Mouse (Mus musculus) neural tube, embryonic 11.5 days (tissue): ENCODE data around the gene Fam161a. TPM values are rescaled to one million over a fixed set of nuclear protein-coding genes. Genes with fewer than 3 reads are reported as not detected.

Experiments
- ATAC-seq: fragments of 200-750 bp; cut with Nextera tagmentation; 2 replicates; pipeline ENCODE4 v1.8.0; 2017; ENCODE audit warnings: moderate number of reproducible peaks, mild to moderate bottlenecking, moderate TSS enrichment, moderate library complexity; ENCODE audit not compliant: insufficient read depth, low FRiP score, low TSS enrichment
- DNase-seq: peaks from one replicate; pipeline ENCODE4 v3.0.0-alpha.2; 2015; ENCODE audit warnings: low spot score
- H3K27ac ChIP-seq: fragments of 300-500 bp; sonication (generic); 2 replicates; pipeline ENCODE4 v1.5.1; 2014; ENCODE audit warnings: low read depth, mild to moderate bottlenecking, low read length
- H3K27me3 ChIP-seq: fragments of 300-500 bp; sonication (generic); 2 replicates; pipeline ENCODE4 v1.6.1; 2014; ENCODE audit warnings: mild to moderate bottlenecking, low read length, mixed read lengths; ENCODE audit not compliant: control insufficient read depth, insufficient read depth
- H3K36me3 ChIP-seq: fragments of 300-500 bp; sonication (generic); 2 replicates; pipeline ENCODE4 v1.6.1; 2014; ENCODE audit warnings: mild to moderate bottlenecking, low read length, moderate library complexity, mixed read lengths; ENCODE audit not compliant: control insufficient read depth, insufficient read depth
- H3K4me1 ChIP-seq: fragments of 300-500 bp; sonication (generic); 2 replicates; pipeline ENCODE4 v1.6.1; 2014; ENCODE audit warnings: low read length, mixed read lengths; ENCODE audit not compliant: control insufficient read depth, insufficient read depth
- H3K4me2 ChIP-seq: fragments of 300-500 bp; sonication (generic); 2 replicates; pipeline ENCODE4 v1.6.1; 2014; ENCODE audit warnings: low read depth, mild to moderate bottlenecking, moderate library complexity
- H3K4me3 ChIP-seq: fragments of 300-500 bp; sonication (generic); 2 replicates; pipeline ENCODE4 v1.5.1; 2014; ENCODE audit warnings: low read depth, low read length
- H3K9ac ChIP-seq: fragments of 300-500 bp; sonication (generic); 2 replicates; pipeline ENCODE4 v1.6.1; 2014; ENCODE audit warnings: mild to moderate bottlenecking, low read length
- H3K9me3 ChIP-seq: fragments of 300-500 bp; sonication (generic); 2 replicates; pipeline ENCODE4 v1.6.1; 2016; ENCODE audit warnings: low read length; ENCODE audit not compliant: control insufficient read depth
- WGBS: fragments of 180-500 bp; shearing (Covaris S2); extraction: QIAGEN DNeasy Blood & Tissue Kit; methylation state at CpG from one replicate; pipeline ENCODE4 v1.1.7; 2014; 5-methylcytosine and 5-hydroxymethylcytosine counted together
- polyA plus RNA-seq: library from polyadenylated mRNA; unstranded; fragments of >200 nt; fragmentation: Nextera tagmentation; extraction: Ambion mirVana; gene quantifications from 2 replicates; pipeline ENCODE4 v1.2.1, GENCODE M21; 2014

Fam161a gene
- polyA plus RNA-seq, 1 experiment from 2014 or later = 3.8 TPM

GRCm38 (mm10) chr11:23020116-23020770, 12.9 kb downstream of the Fam161a start:
- Histone ChIP-seq H3K27ac (no peak overlapping the region), H3K36me3 (no peaks in the 10 kb centered on the region), H3K9me3 (no peaks in the 10 kb centered on the region), H3K4me2 (no peak overlapping the region), H3K27me3 (no peaks in the 10 kb centered on the region), H3K4me1 (no peaks in the 10 kb centered on the region), H3K9ac (no peak overlapping the region), H3K4me3 (no peak overlapping the region)
- ATAC-seq = no peak
- no peak for DNase-seq
- 72% methylated on average over 24 of the region's 24 CpGs for WGBS

GRCm38 (mm10) chr11:23020841-23021240, 13.5 kb downstream of the Fam161a start:
- no peak for ATAC-seq
- Histone ChIP-seq H3K27me3 (no peaks in the 10 kb centered on the region), H3K9ac (no peak overlapping the region), H3K9me3 (no peaks in the 10 kb centered on the region), H3K36me3 (no peaks in the 10 kb centered on the region), H3K27ac (no peak overlapping the region), H3K4me2 (no peak overlapping the region), H3K4me3 (no peak overlapping the region), H3K4me1 (no peaks in the 10 kb centered on the region)
- WGBS = 98% methylated on average over 14 of the region's 14 CpGs
- DNase-seq = no peak

DNA sequence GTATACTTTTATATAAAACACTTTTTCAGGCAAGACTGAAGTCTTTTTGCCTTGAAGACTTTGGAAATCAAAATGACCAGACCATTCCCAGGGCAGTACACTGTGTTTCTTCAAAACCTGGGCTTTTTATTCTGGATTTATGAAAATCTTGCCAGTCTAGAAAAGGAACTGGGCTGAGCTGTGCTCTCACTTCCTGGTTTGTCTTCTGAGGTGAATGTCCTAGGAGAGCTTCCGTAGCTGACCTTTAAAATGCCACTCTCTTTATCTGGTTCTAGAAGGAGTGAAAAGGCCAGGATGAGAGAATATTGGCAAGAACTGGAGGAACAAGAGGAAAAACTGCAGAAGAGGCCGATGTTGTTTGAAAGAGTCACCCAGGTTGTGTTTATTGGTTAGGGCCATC, 15.8 kb downstream of the Fam161a start:
- Histone ChIP-seq H3K36me3 (no peaks in the 10 kb centered on the region), H3K27ac (no peak overlapping the region), H3K9me3 (no peaks in the 10 kb centered on the region), H3K27me3 (no peaks in the 10 kb centered on the region), H3K4me3 (no peak overlapping the region), H3K4me2 (no peak overlapping the region), H3K9ac (no peak overlapping the region), H3K4me1 (no peaks in the 10 kb centered on the region)
- no peak for ATAC-seq
- DNase-seq = no peak
- WGBS = 93% methylated on average over 2 of the region's 2 CpGs

DNA sequence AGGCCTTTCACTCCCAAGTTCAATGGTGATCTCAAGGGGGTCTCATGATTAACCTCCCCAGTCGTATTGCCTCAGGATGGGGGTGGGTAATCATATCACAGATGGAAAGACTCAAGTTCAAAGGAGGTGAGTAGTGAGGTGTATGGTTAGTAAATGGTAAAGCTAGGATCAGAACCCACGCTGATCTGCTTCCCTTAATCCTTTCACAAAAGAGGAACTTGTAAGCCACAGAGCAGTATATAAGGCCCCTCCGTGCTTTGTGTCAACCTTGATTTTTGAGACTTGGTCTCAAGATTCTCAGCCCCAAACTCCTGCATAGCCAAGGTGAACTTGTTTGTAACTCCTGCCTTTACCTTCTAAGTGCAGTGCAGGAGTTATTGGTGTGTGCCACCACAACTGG, 16.8 kb downstream of the Fam161a start:
- H3K4me3 ChIP-seq = no peak overlapping the region
- no peaks in the 10 kb centered on the region for H3K4me1 ChIP-seq
- no peak overlapping the region for H3K4me2 ChIP-seq
- DNase-seq (no peak), ATAC-seq (no peak)
- H3K27ac ChIP-seq = no peak overlapping the region
- H3K9ac ChIP-seq = no peak overlapping the region
- H3K9me3 ChIP-seq = no peaks in the 10 kb centered on the region
- 81% methylated on average over 3 of the region's 3 CpGs for whole genome bisulfite sequencing
- no peaks in the 10 kb centered on the region for H3K36me3 ChIP-seq
- no peaks in the 10 kb centered on the region for H3K27me3 ChIP-seq

DNA sequence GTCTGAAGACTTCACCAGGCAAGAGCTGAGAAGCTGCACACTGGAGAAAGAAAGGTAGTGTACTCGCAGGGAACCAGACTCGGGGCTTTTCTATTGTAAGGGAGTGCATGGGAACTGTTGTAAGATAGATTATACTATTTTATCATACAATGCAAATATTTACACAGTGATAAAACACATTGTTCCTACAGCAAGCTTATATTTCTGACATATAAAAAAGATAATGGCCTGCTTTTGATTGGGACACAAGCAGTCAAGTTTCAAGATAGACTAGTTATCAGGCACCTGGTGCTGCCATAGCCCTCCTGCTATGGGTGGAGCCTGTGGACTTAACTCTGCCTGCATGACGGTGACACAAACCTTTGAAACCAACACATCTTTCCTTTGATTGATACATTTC, 21.6 kb downstream of the Fam161a start:
- no peaks in the 10 kb centered on the region for H3K27me3 ChIP-seq
- no peak overlapping the region for H3K27ac ChIP-seq
- 75% methylated on average over 3 of the region's 3 CpGs for WGBS

DNA sequence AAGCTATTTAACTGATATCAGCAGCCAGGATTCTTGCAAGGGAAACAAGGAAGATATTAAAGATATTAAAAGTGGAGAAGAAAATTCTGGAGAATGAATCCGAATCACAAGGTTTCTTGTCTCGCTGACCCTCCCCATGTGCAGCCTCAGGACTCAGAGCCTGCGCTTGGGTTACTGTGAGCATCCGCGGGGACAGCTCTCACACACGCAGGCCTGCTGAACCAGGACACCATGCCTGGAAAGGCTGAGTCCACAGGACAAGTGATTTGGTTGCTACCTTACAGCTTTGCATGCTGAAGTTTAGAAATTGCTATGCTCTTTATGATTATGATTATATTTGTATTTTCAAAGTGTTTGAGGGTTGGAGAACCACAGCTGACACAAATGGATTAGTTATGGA, 22.1 kb downstream of the Fam161a start:
- H3K4me2 ChIP-seq = no peak overlapping the region
- no peak overlapping the region for H3K27ac ChIP-seq
- ATAC-seq (no peak), DNase-seq (no peak)
- no peaks in the 10 kb centered on the region for H3K27me3 ChIP-seq
- 87% methylated on average over 6 of the region's 6 CpGs for WGBS
- no peaks in the 10 kb centered on the region for H3K9me3 ChIP-seq
- no peak overlapping the region for H3K9ac ChIP-seq
- no peaks in the 10 kb centered on the region for H3K4me1 ChIP-seq
- H3K4me3 ChIP-seq = no peak overlapping the region
- no peaks in the 10 kb centered on the region for H3K36me3 ChIP-seq

More for the DNA sequence above, 21.6 kb downstream of the Fam161a start:
- H3K4me2 ChIP-seq = no peak overlapping the region
- H3K9ac ChIP-seq = no peak overlapping the region
- no peak for DNase-seq
- no peak overlapping the region for H3K4me3 ChIP-seq
- H3K4me1 ChIP-seq = no peaks in the 10 kb centered on the region
- ATAC-seq = no peak
- no peaks in the 10 kb centered on the region for H3K9me3 ChIP-seq
- no peaks in the 10 kb centered on the region for H3K36me3 ChIP-seq

GRCm38 (mm10) chr11:23047252-23047651, 39.9 kb downstream of the Fam161a start:
- Histone ChIP-seq H3K27me3 (no peaks in the 10 kb centered on the region), H3K36me3 (no peaks in the 10 kb centered on the region), H3K4me3 (no peak overlapping the region), H3K27ac (no peak overlapping the region), H3K4me1 (no peaks in the 10 kb centered on the region), H3K4me2 (no peak overlapping the region), H3K9me3 (no peaks in the 10 kb centered on the region), H3K9ac (no peak overlapping the region)
- ATAC-seq = no peak
- 59% methylated on average over 5 of the region's 5 CpGs for WGBS
- DNase-seq = no peak

- ATAC-seq = no peak
- H3K9ac ChIP-seq = no peak overlapping the region
- no peak overlapping the region for H3K27ac ChIP-seq
- no peak overlapping the region for H3K4me3 ChIP-seq
- WGBS = 21% methylated on average over 20 of the region's 20 CpGs
- no peaks in the 10 kb centered on the region for H3K4me1 ChIP-seq
- no peak overlapping the region for H3K4me2 ChIP-seq
- H3K27me3 ChIP-seq = no peaks in the 10 kb centered on the region
- no peaks in the 10 kb centered on the region for H3K36me3 ChIP-seq
- DNase-seq = peak; percentile 13
- no peaks in the 10 kb centered on the region for H3K9me3 ChIP-seq
Observed at GRCm38 (mm10) chr11:23047663-23048582, 40.6 kb downstream of the Fam161a start.

- no peaks in the 10 kb centered on the region for H3K4me1 ChIP-seq
- DNase-seq = no peak
- no peak overlapping the region for H3K27ac ChIP-seq
- no peaks in the 10 kb centered on the region for H3K9me3 ChIP-seq
- H3K27me3 ChIP-seq = no peaks in the 10 kb centered on the region
- no peak for ATAC-seq
- no peaks in the 10 kb centered on the region for H3K36me3 ChIP-seq
- no peak overlapping the region for H3K4me3 ChIP-seq
- no peak overlapping the region for H3K9ac ChIP-seq
- no peak overlapping the region for H3K4me2 ChIP-seq
Observed at GRCm38 (mm10) chr11:23049642-23050041, 42.3 kb downstream of the Fam161a start.
